Mouse (Mus musculus) splenic B cell, adult 2 months (primary cell): ENCODE measurements around the gene Ap4m1.

Source experiments
- DNase-seq: peaks from one replicate; pipeline ENCODE4 v3.0.0-alpha.2; 2011; ENCODE audit warnings: low read depth, low spot score
- H3K27me3 ChIP-seq: 2 replicates; pipeline ENCODE4 v1.6.1; 2012; ENCODE audit warnings: mild to moderate bottlenecking, low read length, moderate library complexity, mixed read lengths; ENCODE audit not compliant: control insufficient read depth, poor library complexity, insufficient read depth, severe bottlenecking
- H3K36me3 ChIP-seq: 2 replicates; pipeline ENCODE4 v1.6.1; 2012; ENCODE audit warnings: mild to moderate bottlenecking, low read length, moderate library complexity, mixed read lengths; ENCODE audit not compliant: control insufficient read depth, poor library complexity, insufficient read depth, severe bottlenecking

The Ap4m1 gene

DNA sequence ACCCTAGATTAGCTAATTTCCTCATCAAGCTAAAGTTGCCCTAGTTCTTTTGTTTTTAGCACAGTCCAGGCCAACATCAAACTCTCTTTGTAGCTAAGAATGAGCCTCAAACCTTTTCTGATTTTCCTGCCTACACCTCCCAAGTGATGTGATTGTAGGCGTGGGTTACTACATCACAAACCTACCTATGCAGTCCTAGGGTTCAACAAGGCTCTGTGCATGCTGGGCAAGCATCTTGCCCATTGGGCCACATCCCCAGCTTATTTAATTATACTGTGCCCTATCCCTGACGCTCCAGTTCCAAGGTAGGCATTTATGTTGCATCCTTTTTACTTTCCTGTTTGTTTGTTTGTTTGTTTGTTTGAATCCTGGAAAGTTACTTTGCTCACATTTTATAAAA is 53.9 kb downstream of the Ap4m1 start, which contains the start of gene Nxpe5:
TSS of gene Nxpe5 (plus strand) at position 199 of the 400 bp plus-strand sequence.
- H3K27me3 ChIP-seq, result no peaks in the 10 kb centered on the region
- no peaks in the 10 kb centered on the region for H3K36me3 ChIP-seq
- no peak for DNase-seq

DNA sequence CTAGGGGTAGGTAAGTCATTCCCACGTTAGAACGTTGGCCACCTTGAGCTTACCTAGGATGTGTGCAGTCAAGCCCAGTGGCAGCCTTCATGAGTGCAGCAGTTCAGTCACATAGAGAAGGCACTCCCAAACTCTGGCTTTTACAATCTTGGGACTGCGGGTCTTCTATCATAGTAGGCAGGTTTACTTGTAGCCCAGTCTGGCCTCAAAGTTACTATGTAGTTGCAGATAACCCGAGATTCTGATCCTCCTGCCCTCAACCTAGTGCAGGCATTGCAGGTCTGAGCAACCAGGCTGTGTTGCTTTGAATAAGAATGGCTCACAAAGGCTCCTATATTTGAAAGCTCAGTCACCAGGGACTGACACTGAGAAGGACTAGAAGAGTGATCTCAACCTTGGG is 54.7 kb downstream of the Ap4m1 start:
- H3K36me3 ChIP-seq, result no peaks in the 10 kb centered on the region
- H3K27me3 ChIP-seq, result no peaks in the 10 kb centered on the region
- no peak for DNase-seq

DNA sequence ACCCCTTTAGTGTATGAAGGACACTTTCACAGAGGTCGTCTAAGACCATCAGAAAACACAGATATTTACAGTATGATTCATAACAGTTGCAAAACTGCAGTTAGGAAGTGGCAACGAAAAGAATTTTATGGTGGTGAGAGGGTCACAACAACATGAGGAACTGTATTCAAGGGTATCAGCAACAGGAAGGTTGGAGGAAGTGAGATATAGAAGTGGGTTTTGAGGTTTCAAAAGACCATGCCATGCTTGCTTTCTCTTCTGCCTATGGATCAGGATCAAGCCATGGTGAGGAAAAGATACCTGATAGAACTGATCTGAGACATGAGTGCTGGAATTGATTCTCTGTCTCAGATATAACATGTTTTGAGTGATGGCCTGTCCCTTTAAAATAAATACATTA is 55.6 kb downstream of the Ap4m1 start:
- Histone ChIP-seq H3K27me3 (no peaks in the 10 kb centered on the region), H3K36me3 (no peaks in the 10 kb centered on the region)
- peak; percentile 43 for DNase-seq

DNA sequence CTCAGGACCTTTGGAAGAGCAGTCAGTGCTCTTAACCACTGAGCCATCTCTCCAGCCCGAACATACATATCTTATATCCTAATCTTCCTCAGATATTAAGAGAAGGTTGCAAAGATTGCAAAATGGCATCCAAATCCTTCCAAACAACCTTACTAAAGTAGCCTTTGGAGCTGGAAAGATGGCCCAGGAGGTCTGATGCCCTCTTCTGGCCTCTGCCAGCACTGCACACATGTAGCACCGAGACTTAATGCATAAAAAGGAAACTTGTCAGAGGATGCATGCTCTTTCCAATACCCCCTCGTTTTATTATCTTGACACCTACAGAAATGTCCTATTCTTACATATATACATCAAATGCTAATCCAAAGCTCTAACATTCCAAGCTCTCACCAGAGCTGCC is 56.2 kb downstream of the Ap4m1 start:
- DNase-seq, result peak; percentile 53
- Histone ChIP-seq H3K36me3 (no peaks in the 10 kb centered on the region), H3K27me3 (no peaks in the 10 kb centered on the region)

DNA sequence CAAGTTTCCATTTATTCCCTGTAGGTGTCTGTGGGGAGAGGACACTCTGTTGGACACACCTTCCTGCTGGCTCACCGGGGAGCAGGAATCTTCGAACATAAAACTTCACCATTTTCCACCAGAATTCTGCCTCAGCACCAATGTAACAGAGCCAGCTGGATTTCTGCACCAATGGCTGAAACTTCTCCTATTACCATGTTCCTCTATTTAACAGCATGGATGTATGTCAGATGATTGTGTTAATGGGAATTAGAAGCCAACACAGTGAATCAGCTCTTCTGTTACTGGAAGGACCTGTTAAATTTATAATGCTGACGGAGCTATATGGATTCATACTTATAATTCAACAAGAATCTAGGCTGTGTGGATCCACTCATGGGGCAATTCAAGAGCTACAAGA is 57.7 kb downstream of the Ap4m1 start:
- Histone ChIP-seq H3K36me3 (no peaks in the 10 kb centered on the region), H3K27me3 (no peaks in the 10 kb centered on the region)
- DNase-seq, result no peak
